Mouse (Mus musculus) mesoderm, embryonic 11.5 days (tissue): ENCODE data around the gene Ctnna2.
A peak's percentile ranks its signal among the peaks of the same experiment; 100 is the strongest.

Experiments used
- DNase-seq: peaks from one replicate; pipeline ENCODE4 v3.0.0-alpha.2; 2012; ENCODE audit warnings: low read depth, low spot score

Gene Ctnna2

GRCm38 (mm10) chr6:77278794-77279193 is 700.7 kb downstream of the Ctnna2 start:
- no peak for DNase-seq

DNA sequence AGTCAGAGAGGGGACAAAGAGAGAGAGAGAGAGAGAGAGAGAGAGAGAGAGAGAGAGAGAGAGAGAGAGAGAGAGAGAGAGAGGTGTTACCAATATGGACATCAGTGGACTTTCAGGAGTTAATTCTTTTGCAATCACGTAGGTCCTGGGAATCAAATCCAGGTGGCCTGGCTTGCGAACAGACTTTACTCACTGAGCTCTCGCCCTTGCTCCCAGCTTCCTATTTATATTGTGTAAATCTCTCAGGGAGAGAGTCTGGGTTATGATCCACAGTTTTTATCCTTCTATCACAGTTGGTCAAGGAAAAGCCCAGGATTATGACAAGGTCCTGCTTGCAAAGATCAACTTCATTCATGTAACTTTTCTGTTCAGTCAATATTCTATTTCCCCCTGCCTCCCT is 714.3 kb downstream of the Ctnna2 start:
- DNase-seq: no peak

- DNase-seq: peak; percentile 6
These were observed 722.0 kb downstream of the Ctnna2 start for GRCm38 (mm10) chr6:77257358-77258105.

- no peak for DNase-seq
These were observed 723.2 kb downstream of the Ctnna2 start for GRCm38 (mm10) chr6:77256348-77256747.

DNA sequence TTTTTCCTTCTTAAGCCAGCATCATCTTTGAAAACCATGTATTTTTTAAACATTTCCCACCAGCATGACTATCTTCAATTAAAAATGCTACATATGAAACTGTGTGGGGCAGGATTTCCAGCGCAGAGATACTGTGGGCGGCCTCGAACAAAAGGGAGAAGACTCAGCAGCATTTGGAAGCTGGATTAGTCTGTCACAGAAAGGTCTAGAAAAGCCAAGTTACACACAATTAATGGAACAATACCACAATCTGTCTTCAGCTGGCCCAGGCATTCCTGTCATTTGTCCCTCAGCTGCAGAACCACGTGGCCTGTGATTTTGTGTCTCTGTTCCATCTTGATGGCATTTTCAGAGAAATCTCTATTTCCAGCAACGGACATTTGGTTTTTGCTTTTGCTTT is 726.0 kb downstream of the Ctnna2 start:
- no peak for DNase-seq

DNA sequence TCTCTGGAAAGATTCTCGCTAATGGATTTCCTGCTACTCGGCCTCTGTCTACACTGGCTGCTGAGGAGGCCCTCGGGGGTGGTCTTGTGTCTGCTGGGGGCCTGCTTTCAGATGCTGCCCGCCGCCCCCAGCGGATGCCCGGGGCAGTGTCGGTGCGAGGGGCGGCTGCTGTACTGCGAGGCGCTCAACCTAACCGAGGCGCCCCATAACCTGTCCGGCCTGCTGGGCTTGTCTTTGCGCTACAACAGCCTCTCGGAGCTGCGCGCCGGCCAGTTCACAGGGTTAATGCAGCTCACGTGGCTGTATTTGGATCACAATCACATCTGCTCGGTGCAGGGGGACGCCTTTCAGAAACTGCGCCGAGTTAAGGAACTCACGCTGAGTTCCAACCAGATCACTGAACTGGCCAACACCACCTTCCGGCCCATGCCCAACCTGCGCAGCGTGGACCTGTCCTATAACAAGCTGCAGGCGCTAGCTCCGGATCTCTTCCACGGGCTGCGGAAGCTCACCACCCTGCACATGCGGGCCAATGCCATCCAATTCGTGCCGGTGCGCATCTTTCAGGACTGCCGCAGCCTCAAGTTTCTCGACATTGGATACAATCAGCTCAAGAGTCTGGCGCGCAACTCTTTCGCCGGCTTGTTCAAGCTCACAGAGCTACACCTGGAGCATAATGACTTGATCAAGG is 735.8 kb downstream of the Ctnna2 start:
- DNase-seq: peak; percentile 51

- DNase-seq: peak; percentile 60
These were observed 736.7 kb downstream of the Ctnna2 start, which contains the start of gene Lrrtm1 for GRCm38 (mm10) chr6:77242601-77243406. Gene Lrrtm1, plus strand, starts transcription at chr6:77242689.

GRCm38 (mm10) chr6:77240426-77240825 is 739.1 kb downstream of the Ctnna2 start:
- DNase-seq: no peak

DNA sequence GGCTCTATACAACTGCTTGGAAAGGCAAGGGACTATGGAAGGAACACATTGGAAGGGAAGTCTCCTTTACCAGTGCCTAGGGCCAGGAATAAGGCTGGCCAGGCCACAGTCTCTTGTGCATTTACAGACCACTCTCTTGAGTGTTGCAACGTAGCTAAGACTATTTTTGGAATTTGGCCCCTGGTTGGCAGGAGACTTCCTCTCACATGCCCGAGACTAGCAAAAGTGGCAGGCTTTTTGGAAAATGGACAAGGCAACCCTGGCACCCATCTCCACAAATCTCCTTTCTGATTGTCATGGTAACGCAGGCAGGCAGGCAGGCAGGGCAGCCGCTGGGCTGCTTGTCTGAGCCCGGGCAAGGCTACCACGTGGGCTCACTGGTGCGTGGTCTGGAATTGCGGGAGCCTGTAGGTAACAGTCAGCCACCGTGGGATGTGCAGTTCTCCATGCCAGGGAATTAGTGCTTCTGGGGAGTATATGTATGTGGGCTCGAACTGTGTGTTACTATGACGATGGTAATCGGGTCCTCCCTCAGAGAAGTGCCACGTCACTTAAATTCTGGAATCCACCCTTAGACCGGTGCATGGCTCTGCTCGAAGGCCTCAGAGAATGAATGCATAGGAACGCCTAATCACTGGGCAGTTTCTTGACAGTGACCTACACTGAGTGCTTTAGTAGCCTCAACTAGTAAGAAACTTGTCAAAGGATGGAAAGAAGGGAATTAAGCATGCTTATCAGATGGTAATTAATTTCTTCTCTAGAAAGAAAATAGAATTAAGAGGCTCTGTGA is 756.5 kb downstream of the Ctnna2 start:
- DNase-seq: no peak

GRCm38 (mm10) chr6:77220776-77221175 is 758.7 kb downstream of the Ctnna2 start:
- DNase-seq: no peak

- peak; percentile 56 for DNase-seq
These were observed 760.6 kb downstream of the Ctnna2 start for GRCm38 (mm10) chr6:77218875-77219274.

- DNase-seq: no peak
These were observed 764.2 kb downstream of the Ctnna2 start for GRCm38 (mm10) chr6:77215322-77215721.

GRCm38 (mm10) chr6:77213757-77214409 is 765.6 kb downstream of the Ctnna2 start:
- peak; percentile 64 for DNase-seq

DNA sequence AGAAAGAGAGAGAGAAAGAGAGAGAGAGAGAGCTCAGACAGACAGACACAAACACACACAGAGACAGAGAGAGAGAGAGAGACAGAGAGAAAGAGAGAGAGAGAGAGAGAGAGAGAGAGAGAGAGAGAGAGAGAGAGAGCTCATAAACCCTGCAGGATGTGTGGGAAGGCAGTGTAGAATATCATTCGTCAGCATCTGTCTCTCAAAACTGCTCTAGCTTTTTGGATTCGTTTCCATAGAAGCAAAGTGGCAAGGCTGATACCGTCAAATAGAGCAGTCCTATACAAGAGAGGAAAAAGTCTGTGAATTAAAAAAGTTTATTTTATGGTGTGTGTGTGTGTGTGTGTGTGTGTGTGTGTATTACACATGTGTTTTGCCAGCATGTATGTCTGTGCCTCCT is 769.6 kb downstream of the Ctnna2 start:
- no peak for DNase-seq

DNA sequence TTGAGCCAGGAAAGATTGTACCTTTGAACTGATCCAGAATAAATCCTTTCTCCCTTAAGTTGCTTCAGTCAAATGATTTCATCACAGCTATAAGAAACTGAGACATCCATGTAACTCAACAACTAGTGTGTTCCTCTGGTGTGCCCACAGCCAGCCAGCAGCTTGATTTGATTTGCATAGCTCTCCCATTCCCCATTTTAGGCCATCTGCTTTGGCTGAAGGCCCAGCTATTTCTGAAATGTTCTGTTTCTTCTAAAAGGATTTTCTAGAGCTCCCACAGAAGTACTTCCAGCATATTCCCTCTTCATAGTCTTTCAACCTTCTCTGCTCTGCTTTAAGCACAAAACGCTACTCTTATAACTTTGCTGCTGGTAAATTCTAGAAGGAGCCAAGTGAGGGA is 770.3 kb downstream of the Ctnna2 start:
- no peak for DNase-seq

DNA sequence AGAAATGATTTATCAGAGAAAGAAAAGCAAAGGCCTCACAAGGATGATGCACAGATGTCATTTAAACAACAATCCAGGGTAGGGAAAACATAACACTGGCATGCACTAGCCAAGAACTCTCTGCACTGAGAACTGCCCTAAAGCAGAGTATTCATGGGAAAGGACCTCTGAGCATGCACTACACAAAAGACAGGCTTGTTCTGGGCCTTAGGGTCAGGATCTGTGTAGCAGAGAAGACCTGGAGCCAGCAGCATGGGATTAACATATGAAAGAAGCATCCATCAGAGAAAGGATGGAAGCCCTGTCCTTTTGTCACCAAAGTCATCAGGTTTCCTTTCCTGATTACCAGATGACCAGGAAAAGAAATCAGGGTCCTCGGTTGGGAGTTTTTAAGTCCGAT is 780.1 kb downstream of the Ctnna2 start:
- DNase-seq: no peak

GRCm38 (mm10) chr6:77196650-77197049 is 782.8 kb downstream of the Ctnna2 start:
- no peak for DNase-seq

- DNase-seq: no peak
These were observed 787.9 kb downstream of the Ctnna2 start for GRCm38 (mm10) chr6:77191635-77192034.

DNA sequence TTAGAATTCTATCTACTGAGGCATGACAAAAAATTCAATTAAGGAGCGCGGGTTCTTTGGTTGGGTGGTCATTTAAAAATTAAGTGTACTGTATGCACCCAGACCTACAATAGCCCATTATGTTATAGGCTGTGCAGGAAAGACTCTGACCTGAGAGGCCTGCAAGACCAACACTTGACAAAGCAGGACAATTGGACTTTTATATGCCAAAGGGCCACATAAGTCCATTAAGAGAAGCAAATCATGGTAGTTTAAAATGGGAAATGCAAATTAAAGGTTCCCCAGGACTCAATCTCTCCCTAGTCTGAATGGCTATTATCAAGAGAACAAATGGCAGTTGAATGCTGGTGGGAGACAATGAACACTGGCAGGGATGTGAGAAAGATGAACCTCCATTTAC is 790.9 kb downstream of the Ctnna2 start:
- no peak for DNase-seq

DNA sequence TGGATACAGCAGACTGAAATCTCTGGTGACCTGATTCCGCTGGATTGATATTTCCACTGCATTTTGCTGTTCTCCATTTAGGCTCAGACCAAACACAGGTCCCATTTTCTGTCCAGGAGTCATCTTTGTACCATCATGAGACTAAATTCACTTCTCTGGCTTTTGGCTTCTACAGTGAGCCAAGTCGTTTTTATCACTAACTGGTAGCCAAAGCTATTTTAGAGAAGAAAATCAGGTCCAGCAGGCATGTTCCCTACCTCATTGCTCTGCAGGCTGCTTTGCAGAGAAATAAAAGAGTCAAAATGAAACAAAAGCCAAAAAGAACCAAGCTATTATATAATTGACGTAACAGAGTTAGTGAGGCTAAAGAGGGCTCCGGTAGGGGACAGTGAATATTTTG is 793.7 kb downstream of the Ctnna2 start:
- no peak for DNase-seq

DNA sequence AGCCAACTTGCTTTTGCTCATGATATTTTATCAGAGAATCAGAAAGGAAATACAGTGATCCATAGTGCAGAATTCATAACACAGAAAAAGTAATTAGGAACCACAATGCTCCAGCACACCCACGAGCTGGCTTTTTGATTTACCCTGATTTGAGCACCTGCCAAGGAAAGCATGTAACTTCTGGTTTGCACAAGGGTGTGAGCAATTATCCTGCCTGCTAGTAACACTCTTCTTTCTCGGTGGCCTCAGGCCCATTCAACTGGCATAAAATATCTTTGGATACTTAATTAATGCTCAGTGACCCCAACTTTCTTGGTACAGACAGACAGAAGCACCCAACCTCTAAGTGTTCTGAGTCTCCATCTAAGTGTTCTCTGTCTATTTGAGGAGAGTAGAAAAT is 794.6 kb downstream of the Ctnna2 start:
- no peak for DNase-seq
